Mouse (Mus musculus) lung, embryonic 14.5 days (tissue): Measurements from ENCODE around the gene Bcas3. TPM values are rescaled to one million over a fixed set of nuclear protein-coding genes. Genes with fewer than 3 reads are reported as not detected.

Experiments used
- ATAC-seq: fragments of 200-750 bp; cut with Nextera tagmentation; 2 replicates; pipeline ENCODE4 v1.8.0; 2017; ENCODE audit warnings: mild to moderate bottlenecking, moderate TSS enrichment, moderate library complexity; ENCODE audit not compliant: insufficient read depth
- DNase-seq: peaks from one replicate; pipeline ENCODE4 v3.0.0-alpha.2; 2015
- H3K27ac ChIP-seq: fragments of 300-500 bp; sonication (generic); 2 replicates; pipeline ENCODE4 v1.5.1; 2014; ENCODE audit warnings: low read depth, mild to moderate bottlenecking, moderate library complexity
- H3K27me3 ChIP-seq: fragments of 300-500 bp; sonication (generic); 2 replicates; pipeline ENCODE4 v1.6.1; 2014; ENCODE audit warnings: low read length, control low read depth; ENCODE audit not compliant: insufficient read depth
- H3K36me3 ChIP-seq: fragments of 300-500 bp; sonication (generic); 2 replicates; pipeline ENCODE4 v1.6.1; 2014; ENCODE audit warnings: control low read depth; ENCODE audit not compliant: insufficient read depth
- H3K4me1 ChIP-seq: fragments of 300-500 bp; sonication (generic); 2 replicates; pipeline ENCODE4 v1.6.1; 2014; ENCODE audit warnings: antibody characterized with exemption, control low read depth; ENCODE audit not compliant: insufficient read depth
- H3K4me2 ChIP-seq: fragments of 300-500 bp; sonication (generic); 2 replicates; pipeline ENCODE4 v1.6.1; 2014; ENCODE audit warnings: mild to moderate bottlenecking
- H3K4me3 ChIP-seq: fragments of 300-500 bp; sonication (generic); 2 replicates; pipeline ENCODE4 v1.5.1; 2014; ENCODE audit warnings: low read depth, low read length
- H3K9ac ChIP-seq: fragments of 300-500 bp; sonication (generic); 2 replicates; pipeline ENCODE4 v1.6.1; 2014
- H3K9me3 ChIP-seq: fragments of 300-500 bp; sonication (generic); 2 replicates; pipeline ENCODE4 v1.6.1; 2016; ENCODE audit warnings: low read depth, low read length, control low read depth
- CTCF ChIP-seq: IDR thresholded peaks from 2 replicates; pipeline ENCODE4 v1.5.1; 2016; ENCODE audit warnings: antibody characterized with exemption, low read depth
- WGBS: fragments of 180-500 bp; shearing (Covaris S2); extraction: QIAGEN DNeasy Blood & Tissue Kit; methylation state at CpG from one replicate; pipeline ENCODE4 v1.1.7; 2014; 5-methylcytosine and 5-hydroxymethylcytosine counted together
- polyA plus RNA-seq: library from polyadenylated mRNA; unstranded; fragments of >200 nt; fragmentation: Nextera tagmentation; extraction: Ambion mirVana; gene quantifications from 2 replicates; pipeline ENCODE4 v1.2.1, GENCODE M21; 2014

Gene Bcas3
- polyA plus RNA-seq, 1 experiment from 2014 or later, result 35.0 TPM

DNA sequence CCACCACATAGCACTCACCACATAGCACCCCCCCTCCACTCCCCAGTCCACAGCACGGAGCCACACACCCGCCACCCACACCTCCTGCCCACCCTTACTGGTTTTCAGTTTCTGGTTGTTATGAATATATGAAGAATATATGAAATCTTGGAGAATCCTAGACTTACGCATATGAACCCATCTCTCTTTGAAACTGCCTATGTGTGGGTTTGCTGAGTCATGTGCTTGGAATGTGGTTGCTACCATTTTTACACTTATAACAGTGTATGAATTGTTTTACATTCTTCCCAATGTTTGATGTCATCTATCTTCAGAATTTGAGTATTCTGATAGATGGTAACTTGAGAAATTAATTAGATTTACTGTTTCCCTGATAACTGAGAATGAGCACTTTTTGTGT lies 26.1 kb downstream of the Bcas3 start:
- no peaks in the 10 kb centered on the region for H3K27me3 ChIP-seq
- 80% methylated on average over 3 of the region's 3 CpGs for WGBS
- DNase-seq (no peak), ATAC-seq (no peak)
- H3K4me1 ChIP-seq, result 0 out of 2 replicates have a peak, but pooled peaks cover 4% of the 10 kb centered on the region
- no peak overlapping the region for H3K9ac ChIP-seq
- no peaks in the 10 kb centered on the region for H3K36me3 ChIP-seq
- no peaks in the 10 kb centered on the region for H3K9me3 ChIP-seq
- no peak for TF ChIP-seq CTCF
- no peak overlapping the region for H3K4me3 ChIP-seq
- no peak overlapping the region for H3K27ac ChIP-seq
- no peak overlapping the region for H3K4me2 ChIP-seq

- H3K27ac ChIP-seq, result no peak overlapping the region
- DNase-seq (no peak), ATAC-seq (no peak)
- H3K36me3 ChIP-seq, result no peaks in the 10 kb centered on the region
- no peak overlapping the region for H3K4me2 ChIP-seq
- no peak overlapping the region for H3K9ac ChIP-seq
- peak; percentile 23; the same call in 1 of the 2 replicates for TF ChIP-seq CTCF
- H3K27me3 ChIP-seq, result no peaks in the 10 kb centered on the region
- no peak overlapping the region for H3K4me3 ChIP-seq
- H3K4me1 ChIP-seq, result 0 out of 2 replicates have a peak, but pooled peaks cover 5% of the 10 kb centered on the region
- 6% methylated on average over 1 of the region's 1 CpGs for WGBS
- no peaks in the 10 kb centered on the region for H3K9me3 ChIP-seq
Observed at GRCm38 (mm10) chr11:85380046-85380445, 27.1 kb downstream of the Bcas3 start.

DNA sequence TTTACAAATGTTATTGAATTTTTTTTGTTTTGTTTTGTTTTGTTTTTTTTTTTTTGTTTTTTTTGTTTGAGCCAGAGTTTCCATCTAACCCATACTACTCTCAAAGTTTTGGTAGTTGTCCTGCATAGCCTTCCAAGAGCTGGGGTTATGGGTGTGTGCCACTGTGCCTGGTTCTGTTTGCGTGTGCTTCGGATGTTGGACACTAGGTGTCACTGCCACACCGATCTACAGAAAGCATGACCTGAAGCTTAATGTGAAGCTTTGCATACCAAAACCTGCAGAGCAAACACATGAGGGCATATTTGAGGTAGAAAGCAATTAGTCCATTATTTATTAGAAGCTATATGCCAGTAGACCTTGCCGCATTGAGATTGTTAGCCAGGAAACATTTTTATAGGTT lies 29.1 kb downstream of the Bcas3 start:
- Histone ChIP-seq H3K9ac (no peak overlapping the region), H3K9me3 (no peaks in the 10 kb centered on the region), H3K4me2 (no peak overlapping the region), H3K27me3 (no peaks in the 10 kb centered on the region), H3K36me3 (no peaks in the 10 kb centered on the region), H3K4me1 (0 out of 2 replicates have a peak, but pooled peaks cover 5% of the 10 kb centered on the region), H3K4me3 (no peak overlapping the region), H3K27ac (no peak overlapping the region)
- peak; percentile 95 for TF ChIP-seq CTCF
- ATAC-seq, result no peak
- WGBS, result 7% methylated on average over 4 of the region's 4 CpGs
- DNase-seq, result peak; percentile 91

DNA sequence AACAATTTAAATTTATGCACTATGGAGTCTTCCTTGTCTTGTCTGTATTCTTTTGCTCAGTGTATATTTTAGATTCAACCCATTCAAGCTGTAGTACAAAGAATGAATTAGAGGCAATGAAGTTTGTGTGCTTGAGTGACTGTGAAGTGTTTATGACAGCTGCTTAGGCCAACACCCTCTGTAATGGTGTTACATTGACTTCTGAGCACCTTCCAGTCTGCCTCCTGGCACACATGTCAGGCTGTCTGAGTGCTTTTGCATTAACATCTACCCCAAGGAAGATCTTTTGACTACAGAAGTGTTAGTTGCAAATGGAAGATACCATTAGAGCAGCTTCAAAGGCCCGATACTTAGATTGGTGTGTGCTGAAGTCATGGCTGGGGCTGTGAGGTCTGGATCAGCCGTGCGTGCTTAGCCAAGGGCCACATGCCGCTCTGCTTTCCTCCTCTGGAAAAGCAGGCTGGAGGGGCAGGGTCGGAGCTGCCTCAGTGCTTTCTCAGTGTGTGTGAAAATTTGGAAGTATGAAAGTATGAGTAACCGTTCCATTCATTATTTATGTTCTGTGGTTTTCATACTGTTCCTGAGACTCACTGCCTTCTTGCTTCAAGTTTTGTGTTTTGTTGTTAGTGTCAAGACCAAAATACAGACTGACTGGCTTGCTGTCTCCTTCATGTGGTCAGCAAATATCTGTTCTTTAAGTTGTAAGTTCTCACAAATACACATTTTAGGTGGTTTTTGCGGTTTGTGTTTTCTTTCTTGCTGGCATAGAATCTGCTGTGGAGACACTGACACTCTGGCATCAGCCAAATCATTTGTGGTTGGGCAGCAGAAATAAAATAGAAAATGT lies 31.2 kb downstream of the Bcas3 start:
- H3K4me1 ChIP-seq, result 0 out of 2 replicates have a peak, but pooled peaks cover 5% of the 10 kb centered on the region
- H3K36me3 ChIP-seq, result no peaks in the 10 kb centered on the region
- H3K27ac ChIP-seq, result peak overlapping the region; percentile 68
- DNase-seq, result peak; percentile 73
- peak; percentile 81 for ATAC-seq
- H3K9me3 ChIP-seq, result no peaks in the 10 kb centered on the region
- H3K4me3 ChIP-seq, result no peak overlapping the region
- TF ChIP-seq CTCF, result no peak
- 35% methylated on average over 7 of the region's 7 CpGs for WGBS
- no peaks in the 10 kb centered on the region for H3K27me3 ChIP-seq
- no peak overlapping the region for H3K9ac ChIP-seq
- H3K4me2 ChIP-seq, result no peak overlapping the region

- WGBS, result 54% methylated on average over 12 of the region's 12 CpGs
- peak; percentile 23; the same call in 1 of the 2 replicates for TF ChIP-seq CTCF
- no peak overlapping the region for H3K4me3 ChIP-seq
- H3K9ac ChIP-seq, result peak overlapping the region; percentile 42; the same call in 1 of the 2 replicates
- H3K27me3 ChIP-seq, result no peaks in the 10 kb centered on the region
- no peaks in the 10 kb centered on the region; the same call in 1 of the 2 replicates for H3K4me1 ChIP-seq
- ATAC-seq, result peak; percentile 70
- H3K36me3 ChIP-seq, result no peaks in the 10 kb centered on the region
- no peak overlapping the region for H3K4me2 ChIP-seq
- H3K9me3 ChIP-seq, result no peaks in the 10 kb centered on the region
- peak overlapping the region; percentile 66 for H3K27ac ChIP-seq
- peak; percentile 51 for DNase-seq
Observed at GRCm38 (mm10) chr11:85392179-85392863, 39.4 kb downstream of the Bcas3 start.

GRCm38 (mm10) chr11:85392864-85393220 lies 39.9 kb downstream of the Bcas3 start:
- H3K4me2 ChIP-seq, result no peak overlapping the region
- H3K27me3 ChIP-seq, result no peaks in the 10 kb centered on the region
- no peak overlapping the region for H3K4me3 ChIP-seq
- H3K4me1 ChIP-seq, result no peaks in the 10 kb centered on the region; the same call in 1 of the 2 replicates
- peak overlapping the region; percentile 42 for H3K9ac ChIP-seq
- no peaks in the 10 kb centered on the region for H3K9me3 ChIP-seq
- WGBS, result 46% methylated on average over 9 of the region's 9 CpGs
- DNase-seq (no peak), ATAC-seq (no peak)
- peak overlapping the region; percentile 66 for H3K27ac ChIP-seq
- H3K36me3 ChIP-seq, result no peaks in the 10 kb centered on the region
- TF ChIP-seq CTCF, result no peak

- Histone ChIP-seq H3K4me1 (no peaks in the 10 kb centered on the region; the same call in 1 of the 2 replicates), H3K27me3 (no peaks in the 10 kb centered on the region), H3K36me3 (no peaks in the 10 kb centered on the region), H3K4me3 (no peak overlapping the region), H3K27ac (peak overlapping the region; percentile 19; the same call in 1 of the 2 replicates), H3K9me3 (no peaks in the 10 kb centered on the region), H3K4me2 (no peak overlapping the region), H3K9ac (no peak overlapping the region)
- DNase-seq (peak; percentile 72), ATAC-seq (no peak)
- 19% methylated on average over 3 of the region's 3 CpGs for WGBS
- peak; percentile 47 for TF ChIP-seq CTCF
Observed at GRCm38 (mm10) chr11:85393990-85394389, 41.0 kb downstream of the Bcas3 start.
